Mouse (Mus musculus): Measurements from ENCODE around the gene Cd52. TPM values are rescaled to one million over a fixed set of nuclear protein-coding genes. Genes with fewer than 3 reads are reported as not detected.

Cd52 gene
- total RNA-seq, 2 experiments from 2014 or later = 1.4 to 2.7 TPM

- intact Hi-C loops (cut with DNase I) = no loop called here
- no peak for DNase-seq (ENCODE audit: low spot score in 2 of 2)
Measured at GRCm38 (mm10) chr4:134061944-134062446, 32.9 kb downstream of the Cd52 start.

GRCm38 (mm10) chr4:134061166-134061830 lies 33.6 kb downstream of the Cd52 start:
- no peak for DNase-seq (ENCODE audit: low spot score in 2 of 2)
- intact Hi-C loops (cut with DNase I) = no loop called here

GRCm38 (mm10) chr4:134060135-134060865 lies 34.6 kb downstream of the Cd52 start, which contains the start of gene Crybg2:
Crybg2 (plus strand) TSS chr4:134060815.
- DNase-seq (ENCODE audit: low spot score in 2 of 2) = no peak
- intact Hi-C loops (cut with DNase I) = no loop called here

GRCm38 (mm10) chr4:134058908-134059307 lies 36.0 kb downstream of the Cd52 start:
- DNase-seq (ENCODE audit: low spot score in 2 of 2) = no peak
- intact Hi-C loops (cut with DNase I) = no loop called here

GRCm38 (mm10) chr4:134058166-134058715 lies 36.6 kb downstream of the Cd52 start:
- DNase-seq (ENCODE audit: low spot score in 2 of 2) = no peak
- intact Hi-C loops (cut with DNase I) = no loop called here

GRCm38 (mm10) chr4:134053538-134053937 lies 41.3 kb downstream of the Cd52 start, which contains the start of gene Zfp683:
Zfp683 (plus strand) TSS chr4:134053838.
- DNase-seq (ENCODE audit: low spot score in 2 of 2) = no peak
- intact Hi-C loops (cut with DNase I) = no loop called here

GRCm38 (mm10) chr4:134052560-134052959 lies 42.3 kb downstream of the Cd52 start:
- intact Hi-C loops (cut with DNase I) = no loop called here
- no peak for DNase-seq (ENCODE audit: low spot score in 2 of 2)

GRCm38 (mm10) chr4:134051912-134052311 lies 43.0 kb downstream of the Cd52 start:
- intact Hi-C loops (cut with DNase I) = no loop called here

GRCm38 (mm10) chr4:134047648-134048047 lies 47.2 kb downstream of the Cd52 start:
- intact Hi-C loops (cut with DNase I) = no loop called here
- DNase-seq (ENCODE audit: low spot score in 2 of 2) = no peak

More at GRCm38 (mm10) chr4:134051912-134052311, 43.0 kb downstream of the Cd52 start:
- no peak for DNase-seq (ENCODE audit: low spot score in 2 of 2)

GRCm38 (mm10) chr4:134043041-134043440 lies 51.8 kb downstream of the Cd52 start:
- DNase-seq (ENCODE audit: low spot score in 2 of 2) = no peak
- intact Hi-C loops (cut with DNase I) = no loop called here

- intact Hi-C loops (cut with DNase I) = no loop called here
- DNase-seq (ENCODE audit: low spot score in 2 of 2) = no peak
Measured at GRCm38 (mm10) chr4:134041317-134042123, 53.4 kb downstream of the Cd52 start.

GRCm38 (mm10) chr4:134035953-134036352 lies 58.9 kb downstream of the Cd52 start:
- intact Hi-C loops (cut with DNase I) = loop anchor here (2.0 to 10.0 kb wide), 3 partner anchors 41 to 89 kb away; partner anchors contain the start of gene Sh3bgrl3

More at GRCm38 (mm10) chr4:134035953-134036352, 58.9 kb downstream of the Cd52 start:
- DNase-seq (ENCODE audit: low spot score in 2 of 2) = peak; percentile 72 to 78

Other genes with a start within 250 kb of the Cd52 start
- 10 to 100 TPM in 1 of 2 experiments, 1 to 10 TPM in 1; 9.9 to 13.6 TPM for gene Rps6ka1, start 207.3 kb downstream of the Cd52 start, total RNA-seq (2021)
- gene Hmgn2, start 126.4 kb downstream of the Cd52 start, total RNA-seq (2021) = 100 to 1,000 TPM in 1 of 2 experiments, 10 to 100 TPM in 1; 97.3 to 117 TPM
- 10 to 100 TPM; 61.9 to 63.3 TPM for gene Dhdds, start 94.2 kb downstream of the Cd52 start, total RNA-seq (2021)
- gene Lin28a, start 76.2 kb downstream of the Cd52 start, total RNA-seq (2021) = not detected
- gene Zfp683, start 41.2 kb downstream of the Cd52 start, total RNA-seq (2021) = not detected
- 1 to 10 TPM; 3.5 to 4.2 TPM for gene Crybg2, start 34.3 kb downstream of the Cd52 start, total RNA-seq (2021)
- 10 to 100 TPM; 23.3 to 46.3 TPM for gene Ubxn11, start 7.5 kb upstream of the Cd52 start, total RNA-seq (2021)
- 100 to 1,000 TPM; 187 to 235 TPM for gene Sh3bgrl3, start 33.7 kb upstream of the Cd52 start, total RNA-seq (2021)
- 10 to 100 TPM; 14.3 to 18.3 TPM for gene Cep85, start 92.0 kb upstream of the Cd52 start, total RNA-seq (2021)
- not detected for gene Gm7534, start 107.9 kb upstream of the Cd52 start, total RNA-seq (2021)
- not detected for gene Catsper4, start 132.3 kb upstream of the Cd52 start, total RNA-seq (2021)
- gene Cnksr1, start 143.3 kb upstream of the Cd52 start, total RNA-seq (2021) = under 1 TPM; 0.27 to 0.66 TPM
- gene E130218I03Rik, start 148.6 kb upstream of the Cd52 start, total RNA-seq (2021) = under 1 TPM in 1 of 2 experiments, not detected in 1; 0.47 TPM
- gene Zfp593, start 150.5 kb upstream of the Cd52 start, total RNA-seq (2021) = 10 to 100 TPM in 1 of 2 experiments, 1 to 10 TPM in 1; 9.2 to 13.2 TPM
- gene Gm30191, start 151.9 kb upstream of the Cd52 start, total RNA-seq (2021) = not detected
- gene Grrp1, start 159.0 kb upstream of the Cd52 start, total RNA-seq (2021) = 1 to 10 TPM; 2.8 to 3.4 TPM
- 10 to 100 TPM; 18.1 to 21.6 TPM for gene Pdik1l, start 192.8 kb upstream of the Cd52 start, total RNA-seq (2021)
- gene Trim63, start 220.0 kb upstream of the Cd52 start, total RNA-seq (2021) = under 1 TPM; 0.22 to 0.27 TPM
- not detected for gene Slc30a2, start 248.1 kb upstream of the Cd52 start, total RNA-seq (2021)

Data from left cerebral cortex, postnatal 36 days (tissue).